Mouse (Mus musculus) frontal cortex, postnatal 25 days (tissue): ENCODE data around the gene Nme9.

Source experiments
- DNase-seq, 2 experiments: peaks; one replicate each; pipeline ENCODE4 v3.0.0; 2022; ENCODE audit warnings: low spot score in 2 of 2

Gene Nme9

GRCm38 (mm10) chr9:99451161-99451560 lies at the start of gene Nme9:
Gene Nme9 (plus strand): TSS chr9:99451475.
- no peak for DNase-seq

GRCm38 (mm10) chr9:99409280-99409679 lies 42.0 kb upstream of the Nme9 start:
- no peak for DNase-seq

- no peak for DNase-seq
These were observed 40.2 kb upstream of the Nme9 start for GRCm38 (mm10) chr9:99411093-99411492.

- no peak for DNase-seq
These were observed 39.5 kb upstream of the Nme9 start for GRCm38 (mm10) chr9:99411785-99412184.

- DNase-seq: no peak
These were observed 34.5 kb upstream of the Nme9 start for GRCm38 (mm10) chr9:99416809-99417208.

- DNase-seq: no peak
These were observed 33.9 kb upstream of the Nme9 start for GRCm38 (mm10) chr9:99417288-99417846.

GRCm38 (mm10) chr9:99418377-99418776 lies 32.9 kb upstream of the Nme9 start:
- DNase-seq: no peak

- no peak for DNase-seq
These were observed 31.1 kb upstream of the Nme9 start for GRCm38 (mm10) chr9:99419951-99420701.

- no peak for DNase-seq
These were observed 29.4 kb upstream of the Nme9 start for GRCm38 (mm10) chr9:99421914-99422313.

- no peak for DNase-seq
These were observed 27.3 kb upstream of the Nme9 start for GRCm38 (mm10) chr9:99423692-99424573.

GRCm38 (mm10) chr9:99424574-99424863 lies 26.8 kb upstream of the Nme9 start:
- no peak for DNase-seq

- DNase-seq: no peak
These were observed 26.0 kb upstream of the Nme9 start for GRCm38 (mm10) chr9:99425262-99425661.

GRCm38 (mm10) chr9:99428601-99429331 lies 22.5 kb upstream of the Nme9 start:
- DNase-seq: no peak

- no peak for DNase-seq
These were observed 21.4 kb upstream of the Nme9 start for GRCm38 (mm10) chr9:99429845-99430244.

- DNase-seq: no peak
These were observed 20.5 kb upstream of the Nme9 start for GRCm38 (mm10) chr9:99430806-99431205.

GRCm38 (mm10) chr9:99431346-99431745 lies 19.9 kb upstream of the Nme9 start:
- no peak for DNase-seq

GRCm38 (mm10) chr9:99431963-99432362 lies 19.3 kb upstream of the Nme9 start:
- DNase-seq: no peak

- DNase-seq: no peak
These were observed 18.8 kb upstream of the Nme9 start for GRCm38 (mm10) chr9:99432478-99432877.

GRCm38 (mm10) chr9:99434892-99435618 lies 16.2 kb upstream of the Nme9 start:
- no peak for DNase-seq

- DNase-seq: no peak
These were observed 15.6 kb upstream of the Nme9 start for GRCm38 (mm10) chr9:99435619-99436181.
